Mouse (Mus musculus) T-helper 17 cell (primary cell): Measurements from ENCODE around the gene Olfr63.
"Not testable (repeated sequence)": the region's sequence is repeated elsewhere in the genome, so short reads cannot be mapped to it uniquely, and the experiment has no call there.

Source experiments
- in situ Hi-C, 2 experiments: fragments of 300-600 bp; cut with MboI, MseI; formaldehyde crosslinking; loops; 1 replicate in 1 of 2; 2 replicates in 1 of 2; pipeline ENCODE4 v1.15.1; 2025; ENCODE audit warnings: high pct_unique_total_duplicates in 2 of 2

The Olfr63 gene

GRCm38 (mm10) chr17:33264376-33264775 is at the start of gene Olfr63:
Olfr63 (plus strand) TSS chr17:33264676.
- in situ Hi-C loops: no loop called here

GRCm38 (mm10) chr17:33221590-33221989 is 42.9 kb upstream of the Olfr63 start, which contains the start of gene Olfr1564:
Olfr1564 (minus strand) TSS chr17:33221690.
- in situ Hi-C loops: no loop called here

- in situ Hi-C loops: loop anchor here in 1 of 2 experiments (5.0 kb wide), 1 partner anchor 71 kb away; no protein-coding TSS in a partner anchor
These were observed 27.8 kb upstream of the Olfr63 start for GRCm38 (mm10) chr17:33236646-33237045.

GRCm38 (mm10) chr17:33254530-33255318 is 9.8 kb upstream of the Olfr63 start, which contains the start of gene Zfp955a:
Zfp955a (minus strand) TSS chr17:33255145.
- in situ Hi-C loops: not testable (repeated sequence)

GRCm38 (mm10) chr17:33255319-33255657 is 9.2 kb upstream of the Olfr63 start:
- in situ Hi-C loops: not testable (repeated sequence)

GRCm38 (mm10) chr17:33268907-33269306 is 4.4 kb downstream of the Olfr63 start:
- in situ Hi-C loops: no loop called here

- in situ Hi-C loops: not testable (repeated sequence)
These were observed 24.8 kb downstream of the Olfr63 start, which contains the start of gene Zfp955b for GRCm38 (mm10) chr17:33289039-33289875. Zfp955b (plus strand) TSS chr17:33289544.

GRCm38 (mm10) chr17:33289876-33290149 is 25.3 kb downstream of the Olfr63 start:
- in situ Hi-C loops: not testable (repeated sequence)
